26 mouse cellular contexts compared by ENCODE assay signal in genomic region chr17:84329906-84330470, GRCm38 (mm10).
DNase-seq lines count a peak whose midpoint lies in the region; ATAC-seq and TF ChIP-seq lines count a peak whose summit lies in the region.
"Had no signal": no experiment of that assay in that cellular context is flagged by ENCODE, and none has a peak within 500 bp of the region (broad histone marks: within the 10 kb centered on the region; RNA-seq: fewer than 3 reads in every experiment).

No protein-coding gene starts in this region.

- intact Hi-C loops in left cerebral cortex, postnatal 4 days (cut with DNase I): no loop called here

- ATAC-seq in megakaryocyte, adult 5-6 weeks (ENCODE audit: poor library complexity, severe bottlenecking): no peak
- ATAC-seq: forebrain, embryonic 16.5 days had no signal

- H3K27ac ChIP-seq in bone marrow, adult 2 months (ENCODE audit: control insufficient read depth, insufficient read depth, low read depth, low read length, poor library complexity): peak overlapping the region; percentile 20; the same call in 1 of the 2 replicates
- H3K27ac ChIP-seq in small intestine, adult 2 months (ENCODE audit: insufficient read depth, low read depth, low read length): peak overlapping the region; percentile 63
- H3K27ac ChIP-seq: forebrain, embryonic 10.5 days; heart, embryonic 13.5 days; hindbrain, embryonic 12.5 days; kidney, postnatal 0 days; limb, embryonic 12.5 days; liver, embryonic 13.5 days; neural tube, embryonic 13.5 days; stomach, embryonic 15.5 days had no signal

- H3K9me3 ChIP-seq in megakaryocyte, embryonic 14.5 days: no peaks in the 10 kb centered on the region
- H3K9me3 ChIP-seq: forebrain, embryonic 10.5 days; heart, embryonic 13.5 days; hindbrain, embryonic 12.5 days; limb, embryonic 12.5 days; liver, embryonic 13.5 days; neural tube, embryonic 13.5 days; stomach, embryonic 15.5 days had no signal

- H3K4me1 ChIP-seq in megakaryocyte, embryonic 14.5 days: peaks cover 86% of the 10 kb centered on the region
- peaks cover 4% of the 10 kb centered on the region; the same call in 1 of the 2 replicates for H3K4me1 ChIP-seq in bone marrow, adult 2 months (ENCODE audit: control insufficient read depth, insufficient read depth, low read length)
- H3K4me1 ChIP-seq in small intestine, adult 2 months (ENCODE audit: control insufficient read depth, insufficient read depth, insufficient read length, low read length): peaks cover 5% of the 10 kb centered on the region; the same call in 1 of the 2 replicates
- H3K4me1 ChIP-seq: stomach, embryonic 15.5 days had no signal

- H3K4me3 ChIP-seq in megakaryocyte, embryonic 14.5 days (replicated peaks): peak overlapping the region; percentile 50
- no peak overlapping the region for H3K4me3 ChIP-seq in bone marrow, adult 2 months (replicated peaks; ENCODE audit: control insufficient read depth, low read depth, low read length)
- H3K4me3 ChIP-seq in small intestine, adult 2 months (ENCODE audit: low read depth, low read length): no peak overlapping the region
- H3K4me3 ChIP-seq: forebrain, embryonic 10.5 days; heart, embryonic 13.5 days; hindbrain, embryonic 12.5 days; limb, embryonic 12.5 days; liver, embryonic 13.5 days; neural tube, embryonic 13.5 days; stomach, embryonic 15.5 days had no signal

- H3K27me3 ChIP-seq in megakaryocyte, embryonic 14.5 days (replicated peaks): no peaks in the 10 kb centered on the region
- no peaks in the 10 kb centered on the region for H3K27me3 ChIP-seq in small intestine, adult 2 months (ENCODE audit: control insufficient read depth, insufficient read depth, low read length)
- H3K27me3 ChIP-seq: heart, embryonic 13.5 days; hindbrain, embryonic 12.5 days; limb, embryonic 12.5 days; liver, embryonic 13.5 days; neural tube, embryonic 13.5 days; stomach, embryonic 15.5 days had no signal

- peak; percentile 64 for DNase-seq in CD4-positive, CD25-positive, alpha-beta regulatory T cell, adult 2 months (ENCODE audit: low read depth, low spot score)
- DNase-seq in cerebellum, adult 8-10 months: no peak
- no peak for DNase-seq in left cerebral cortex, postnatal 4 days
- DNase-seq: adrenal gland, postnatal 25 days; cerebellum, adult 11 months; cerebellum, postnatal 14 days; gastrocnemius, postnatal 14 days; kidney, adult 2 months; liver, embryonic 13.5 days; lung, adult 2 months; lung, postnatal 14 days; midbrain, embryonic 14.5 days; retina, postnatal 1 day; right cerebral cortex, postnatal 25 days had no signal

- H3K36me3 ChIP-seq in megakaryocyte, embryonic 14.5 days (replicated peaks; ENCODE audit: low read length): peaks cover 44% of the 10 kb centered on the region
- H3K36me3 ChIP-seq in small intestine, adult 2 months (ENCODE audit: control insufficient read depth, insufficient read depth, low read length): peaks cover 7% of the 10 kb centered on the region; the same call in 1 of the 2 replicates
- H3K36me3 ChIP-seq: hindbrain, embryonic 12.5 days; neural tube, embryonic 13.5 days; stomach, embryonic 15.5 days had no signal

- TF ChIP-seq CTCF in bone marrow, adult 2 months (IDR thresholded peaks at IDR 0.05; ENCODE audit: control insufficient read depth, insufficient read depth, low read length): no peak
- no peak for TF ChIP-seq CTCF in small intestine, adult 2 months (IDR thresholded peaks at IDR 0.05; ENCODE audit: extremely low read depth, insufficient read length, insufficient replicate concordance, low read depth, low read length)

- 72% methylated on average over 4 of the region's 4 CpGs for WGBS in bone marrow, adult 2 months
- WGBS in small intestine, adult 2 months: 73% methylated on average over 4 of the region's 4 CpGs

- TF ChIP-seq POLR2A in bone marrow, adult 2 months (IDR thresholded peaks at IDR 0.05; ENCODE audit: borderline replicate concordance, control insufficient read depth, low read depth, low read length): no peak
- TF ChIP-seq POLR2A in small intestine, adult 2 months (IDR thresholded peaks at IDR 0.05; ENCODE audit: low read depth, low read length): no peak
